28 mouse cellular contexts compared by ENCODE assay signal in genomic region chr11:61719387-61719786, GRCm38 (mm10). TPM values are rescaled to one million over a fixed set of nuclear protein-coding genes. Genes with fewer than 3 reads are reported as not detected.
"Had no signal": no experiment of that assay in that cellular context is flagged by ENCODE, and none has a peak within 500 bp of the region (broad histone marks: within the 10 kb centered on the region; RNA-seq: fewer than 3 reads in every experiment).

No protein-coding gene starts in this region.

- ATAC-seq: hindbrain, embryonic 16.5 days; inflammation-experienced regulatory T-cells, adult 6 months; intestine, embryonic 15.5 days; intestine, postnatal 0 days had no signal

- H3K27ac ChIP-seq: heart, adult 2 months; heart, embryonic 13.5 days; heart, embryonic 15.5 days; hindbrain, embryonic 10.5 days; hindbrain, embryonic 12.5 days; hindbrain, embryonic 14.5 days; intestine, embryonic 15.5 days; layer of hippocampus, adult 2 months; left cerebral cortex, adult 2 months; limb, embryonic 10.5 days; limb, embryonic 12.5 days; liver, embryonic 13.5 days; liver, embryonic 15.5 days had no signal

- DNase-seq: gastrocnemius, postnatal 10 days; gastrocnemius, postnatal 25 days; heart, adult 2 months; heart, postnatal 14 days; heart, postnatal 4 days; liver; liver, embryonic 13.5 days had no signal

- H3K27me3 ChIP-seq: heart, embryonic 13.5 days; hindbrain, embryonic 12.5 days; intestine, embryonic 15.5 days; limb, embryonic 12.5 days had no signal

- H3K4me3 ChIP-seq: heart, adult 2 months; heart, embryonic 13.5 days; heart, embryonic 15.5 days; hindbrain, embryonic 10.5 days; hindbrain, embryonic 12.5 days; intestine, embryonic 15.5 days; layer of hippocampus, adult 2 months; left cerebral cortex, adult 2 months; limb, embryonic 10.5 days; limb, embryonic 12.5 days; liver, embryonic 13.5 days; liver, embryonic 15.5 days had no signal

- H3K36me3 ChIP-seq: heart, embryonic 13.5 days; heart, embryonic 15.5 days; hindbrain, embryonic 10.5 days; hindbrain, embryonic 12.5 days; intestine, embryonic 15.5 days; limb, embryonic 10.5 days; limb, embryonic 12.5 days; liver, embryonic 13.5 days; liver, embryonic 15.5 days had no signal

- H3K4me1 ChIP-seq: heart, embryonic 15.5 days; hindbrain, embryonic 12.5 days; intestine, embryonic 15.5 days; limb, embryonic 10.5 days; limb, embryonic 12.5 days had no signal

- H3K9ac ChIP-seq: heart, embryonic 13.5 days; heart, embryonic 15.5 days; hindbrain, embryonic 12.5 days; hindbrain, embryonic 14.5 days; intestine, embryonic 15.5 days; limb, embryonic 12.5 days; liver, embryonic 13.5 days; liver, embryonic 15.5 days had no signal

- H3K4me2 ChIP-seq: heart, embryonic 11.5 days; heart, embryonic 13.5 days; heart, embryonic 15.5 days; hindbrain, embryonic 12.5 days; hindbrain, embryonic 14.5 days; intestine, embryonic 15.5 days; limb, embryonic 12.5 days; liver, embryonic 11.5 days; liver, embryonic 13.5 days; liver, embryonic 15.5 days had no signal

- H3K9me3 ChIP-seq: heart, embryonic 13.5 days; heart, embryonic 15.5 days; hindbrain, embryonic 10.5 days; hindbrain, embryonic 12.5 days; intestine, embryonic 15.5 days; limb, embryonic 10.5 days; limb, embryonic 12.5 days; liver, embryonic 13.5 days; liver, embryonic 15.5 days had no signal

RNA-seq across cellular contexts. Expression of gene Slc5a10, which starts 1.2 kb away (rescaled TPM):
- total RNA-seq: gastrocnemius, postnatal 10 days; gastrocnemius, postnatal 25 days; gastrocnemius, postnatal 4 days; granulocyte monocyte progenitor cell, adult 5-6 weeks; heart, adult 2 months; heart, postnatal 14 days; heart, postnatal 4 days; left cerebral cortex, adult 2 months had no signal
- polyA plus RNA-seq: heart, adult 2 months; heart, embryonic 11.5 days; heart, embryonic 15.5 days; heart, postnatal 0 days; hindbrain, embryonic 10.5 days; hindbrain, embryonic 12.5 days; hindbrain, embryonic 14.5 days; hindbrain, embryonic 16.5 days; liver, embryonic 11.5 days; liver, embryonic 13.5 days; liver, embryonic 15.5 days had no signal

RNA-seq across cellular contexts. Expression of gene Fam83g, which starts 35.5 kb away (rescaled TPM):
- total RNA-seq: granulocyte monocyte progenitor cell, adult 5-6 weeks; layer of hippocampus, adult 2 months; layer of hippocampus, postnatal 10 days; layer of hippocampus, postnatal 25 days had no signal
